Mouse (Mus musculus) liver, postnatal 0 days (tissue): ENCODE measurements around the gene Rsph1. TPM values are rescaled to one million over a fixed set of nuclear protein-coding genes. Genes with fewer than 3 reads are reported as not detected.
A peak's percentile ranks its signal among the peaks of the same experiment; 100 is the strongest.

Experiments used
- ATAC-seq: fragments of 200-750 bp; cut with Nextera tagmentation; 2 replicates; pipeline ENCODE4 v1.8.0; 2017; ENCODE audit warnings: mild to moderate bottlenecking, moderate library complexity
- DNase-seq: peaks from one replicate; pipeline ENCODE4 v3.0.0-alpha.2; 2016
- H3K27ac ChIP-seq: fragments of 300-500 bp; sonication (generic); 2 replicates; pipeline ENCODE4 v1.5.1; 2014; ENCODE audit warnings: antibody characterized with exemption, moderate library complexity, mild to moderate bottlenecking, low read depth
- H3K27me3 ChIP-seq: fragments of 300-500 bp; sonication (generic); 2 replicates; pipeline ENCODE4 v1.6.1; 2014; ENCODE audit warnings: low read length, control low read depth, mixed read lengths; ENCODE audit not compliant: insufficient read depth
- H3K36me3 ChIP-seq: fragments of 300-500 bp; sonication (generic); replicated peaks from 2 replicates; pipeline ENCODE4 v1.6.1; 2014; ENCODE audit warnings: mild to moderate bottlenecking, control low read depth, low read length, moderate library complexity, mixed read lengths; ENCODE audit not compliant: insufficient read depth
- H3K4me1 ChIP-seq: fragments of 300-500 bp; sonication (generic); 2 replicates; pipeline ENCODE4 v1.6.1; 2014; ENCODE audit warnings: antibody characterized with exemption, mild to moderate bottlenecking, control low read depth; ENCODE audit not compliant: insufficient read depth
- H3K4me2 ChIP-seq: fragments of 300-500 bp; sonication (generic); 2 replicates; pipeline ENCODE4 v1.6.1; 2014; ENCODE audit warnings: low read depth, mild to moderate bottlenecking, low read length, moderate library complexity, mixed read lengths
- H3K4me3 ChIP-seq: fragments of 300-500 bp; sonication (generic); 2 replicates; pipeline ENCODE4 v1.5.1; 2014; ENCODE audit warnings: low read depth, low read length
- H3K9ac ChIP-seq: fragments of 300-500 bp; sonication (generic); replicated peaks from 2 replicates; pipeline ENCODE4 v1.6.1; 2014; ENCODE audit warnings: mild to moderate bottlenecking, moderate library complexity
- H3K9me3 ChIP-seq: fragments of 300-500 bp; sonication (generic); 2 replicates; pipeline ENCODE4 v1.6.1; 2016; ENCODE audit warnings: mild to moderate bottlenecking, control low read depth, low read length, mixed read lengths
- CTCF ChIP-seq: sonication (generic); IDR thresholded peaks from 2 replicates; pipeline ENCODE4 v1.5.1; 2016; ENCODE audit warnings: antibody characterized with exemption, low read depth
- EP300 ChIP-seq: IDR thresholded peaks from 2 replicates; pipeline ENCODE4 v1.6.1; 2016; ENCODE audit warnings: antibody characterized with exemption, low read depth, mild to moderate bottlenecking
- WGBS: fragments of 180-500 bp; shearing (Covaris S2); extraction: QIAGEN DNeasy Blood & Tissue Kit; methylation state at CpG from one replicate; pipeline ENCODE4 v1.1.7; 2014; ENCODE audit not compliant: insufficient replicate concordance; 5-methylcytosine and 5-hydroxymethylcytosine counted together
- polyA plus RNA-seq: library from polyadenylated mRNA; unstranded; fragments of >200 nt; fragmentation: Nextera tagmentation; extraction: Ambion mirVana; gene quantifications from 2 replicates; pipeline ENCODE4 v1.2.1, GENCODE M21; 2015

Gene Rsph1
- polyA plus RNA-seq, 1 experiment from 2014 or later = 0.90 TPM

GRCm38 (mm10) chr17:31268016-31268415 lies 9.2 kb downstream of the Rsph1 start:
- Histone ChIP-seq H3K4me1 (peaks cover 9% of the 10 kb centered on the region), H3K36me3 (no peaks in the 10 kb centered on the region), H3K4me2 (no peak overlapping the region), H3K4me3 (no peak overlapping the region), H3K9ac (no peak overlapping the region), H3K9me3 (no peaks in the 10 kb centered on the region), H3K27ac (no peak overlapping the region), H3K27me3 (no peaks in the 10 kb centered on the region)
- ATAC-seq (no peak), DNase-seq (no peak)
- WGBS = 86% methylated on average over 1 of the region's 1 CpGs
- TF ChIP-seq CTCF (no peak), EP300 (no peak)

- peaks cover 11% of the 10 kb centered on the region for H3K4me1 ChIP-seq
- H3K4me2 ChIP-seq = no peak overlapping the region
- TF ChIP-seq EP300 (no peak), CTCF (no peak)
- no peaks in the 10 kb centered on the region for H3K36me3 ChIP-seq
- H3K4me3 ChIP-seq = no peak overlapping the region
- DNase-seq (no peak), ATAC-seq (no peak)
- no peaks in the 10 kb centered on the region for H3K27me3 ChIP-seq
- WGBS = 74% methylated on average over 6 of the region's 6 CpGs
- no peak overlapping the region for H3K9ac ChIP-seq
- no peak overlapping the region for H3K27ac ChIP-seq
- H3K9me3 ChIP-seq = no peaks in the 10 kb centered on the region
These were observed 9.6 kb downstream of the Rsph1 start for GRCm38 (mm10) chr17:31267603-31268002.

DNA sequence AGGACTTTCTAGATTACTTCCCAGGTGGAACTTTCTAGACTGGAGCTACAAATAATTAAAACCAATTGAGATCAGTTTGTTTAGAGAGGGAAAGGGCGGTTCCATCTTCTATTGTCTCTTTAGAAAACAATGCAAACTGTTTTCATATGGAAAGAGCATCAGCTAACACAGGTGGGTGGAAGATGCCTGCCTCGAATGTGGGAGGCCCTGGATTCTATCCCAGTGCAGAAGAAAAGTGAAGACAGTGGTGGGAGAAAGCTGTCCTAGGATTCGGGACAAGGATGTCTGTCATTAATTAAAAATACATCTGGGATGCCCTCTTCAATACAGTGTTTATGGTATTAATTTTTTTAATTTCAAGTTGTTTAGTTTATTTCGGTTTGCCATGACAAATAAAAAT lies 10.0 kb downstream of the Rsph1 start:
- Histone ChIP-seq H3K27ac (no peak overlapping the region), H3K4me3 (no peak overlapping the region), H3K27me3 (no peaks in the 10 kb centered on the region), H3K9ac (no peak overlapping the region), H3K4me2 (no peak overlapping the region), H3K36me3 (no peaks in the 10 kb centered on the region), H3K9me3 (no peaks in the 10 kb centered on the region), H3K4me1 (peaks cover 14% of the 10 kb centered on the region)
- ATAC-seq (no peak), DNase-seq (no peak)
- no peak for TF ChIP-seq EP300
- TF ChIP-seq CTCF = no peak
- WGBS = 69% methylated on average over 4 of the region's 4 CpGs

DNA sequence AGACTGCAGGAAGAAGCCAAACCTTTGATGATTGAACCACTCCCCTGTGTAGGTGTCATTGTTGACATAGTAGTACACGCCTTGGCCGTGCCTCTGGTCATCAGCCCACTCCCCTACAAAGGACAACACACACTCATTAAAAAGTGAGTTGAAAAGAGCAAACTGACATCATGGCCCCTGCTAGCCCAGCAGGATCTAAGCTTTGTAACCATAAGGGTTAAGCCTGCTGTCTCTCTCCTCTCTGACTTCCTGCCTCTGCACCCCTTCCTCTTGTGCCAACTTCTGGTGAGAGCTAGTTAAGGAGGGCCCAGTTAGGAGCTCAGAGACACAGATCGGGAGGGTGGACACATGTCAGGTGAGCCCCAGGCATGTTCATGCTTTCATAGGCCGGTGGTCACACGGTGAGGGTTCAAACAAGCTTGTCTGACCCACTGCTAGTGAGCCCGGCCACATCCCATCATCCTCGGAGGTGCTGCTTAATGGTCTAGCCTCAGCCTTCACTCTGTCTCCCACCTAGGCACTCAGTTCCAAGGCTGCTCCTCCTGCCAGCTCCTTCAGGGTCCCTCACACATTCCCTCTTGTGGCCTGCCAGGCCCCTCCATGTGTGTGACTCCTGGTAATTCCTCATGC lies 10.7 kb downstream of the Rsph1 start:
- Histone ChIP-seq H3K4me1 (peaks cover 17% of the 10 kb centered on the region), H3K9ac (no peak overlapping the region), H3K27me3 (no peaks in the 10 kb centered on the region), H3K27ac (no peak overlapping the region), H3K4me3 (no peak overlapping the region), H3K4me2 (no peak overlapping the region), H3K36me3 (no peaks in the 10 kb centered on the region), H3K9me3 (no peaks in the 10 kb centered on the region)
- 67% methylated on average over 7 of the region's 7 CpGs for WGBS
- no peak for ATAC-seq
- TF ChIP-seq EP300 (no peak), CTCF (no peak)
- DNase-seq = no peak

GRCm38 (mm10) chr17:31265831-31266230 lies 11.4 kb downstream of the Rsph1 start:
- H3K4me3 ChIP-seq = no peak overlapping the region
- peaks cover 17% of the 10 kb centered on the region for H3K4me1 ChIP-seq
- H3K27ac ChIP-seq = peak overlapping the region; percentile 75; the same call in 1 of the 2 replicates
- no peaks in the 10 kb centered on the region for H3K36me3 ChIP-seq
- no peak for ATAC-seq
- 81% methylated on average over 9 of the region's 9 CpGs for WGBS
- no peak for DNase-seq
- H3K9ac ChIP-seq = no peak overlapping the region
- TF ChIP-seq EP300 (no peak), CTCF (0 out of 2 replicates have a peak, but pooled peaks have one; percentile 4)
- H3K27me3 ChIP-seq = no peaks in the 10 kb centered on the region
- no peaks in the 10 kb centered on the region for H3K9me3 ChIP-seq
- H3K4me2 ChIP-seq = no peak overlapping the region

- Histone ChIP-seq H3K27me3 (no peaks in the 10 kb centered on the region), H3K9ac (no peak overlapping the region), H3K27ac (peak overlapping the region; percentile 75; the same call in 1 of the 2 replicates), H3K36me3 (no peaks in the 10 kb centered on the region), H3K4me1 (peaks cover 20% of the 10 kb centered on the region), H3K9me3 (no peaks in the 10 kb centered on the region), H3K4me3 (no peak overlapping the region), H3K4me2 (0 out of 2 replicates have a peak overlapping the region, but pooled peaks have one; percentile 13)
- no peak for ATAC-seq
- 18% methylated on average over 3 of the region's 3 CpGs for WGBS
- DNase-seq = no peak
- peak; percentile 26 for TF ChIP-seq CTCF
- TF ChIP-seq EP300 = no peak
These were observed 12.0 kb downstream of the Rsph1 start for GRCm38 (mm10) chr17:31265171-31265572.

DNA sequence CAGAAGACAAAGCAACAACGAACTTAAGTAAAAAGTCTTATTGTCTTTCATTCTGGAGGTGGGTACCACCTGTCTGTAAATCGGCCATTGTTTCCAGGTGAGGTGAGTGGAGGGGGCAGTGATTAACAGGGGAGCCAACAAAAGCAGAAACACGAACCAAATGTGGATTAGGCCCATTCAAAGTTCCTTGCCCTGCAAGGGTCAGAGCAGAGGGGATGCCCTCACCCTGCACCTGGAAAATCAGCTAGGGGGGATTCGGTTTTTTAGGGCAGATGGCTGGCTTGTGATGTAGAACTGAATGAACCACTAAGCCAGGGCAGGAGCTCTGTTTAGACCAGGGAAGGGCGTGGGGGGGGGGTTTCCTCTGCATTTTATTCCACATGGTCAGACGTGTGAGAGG lies 12.8 kb downstream of the Rsph1 start:
- no peaks in the 10 kb centered on the region for H3K36me3 ChIP-seq
- ATAC-seq = no peak
- DNase-seq = no peak
- no peak for TF ChIP-seq CTCF
- no peak for TF ChIP-seq EP300
- WGBS = 59% methylated on average over 6 of the region's 6 CpGs
- H3K27ac ChIP-seq = no peak overlapping the region; the same call in 1 of the 2 replicates
- no peak overlapping the region for H3K4me2 ChIP-seq
- peaks cover 20% of the 10 kb centered on the region for H3K4me1 ChIP-seq
- no peak overlapping the region for H3K9ac ChIP-seq
- H3K9me3 ChIP-seq = no peaks in the 10 kb centered on the region
- H3K4me3 ChIP-seq = no peak overlapping the region
- H3K27me3 ChIP-seq = no peaks in the 10 kb centered on the region
